Mouse (Mus musculus) ES-Bruce4 (cell line): ENCODE data around the gene Oas1f. TPM values are rescaled to one million over a fixed set of nuclear protein-coding genes. Genes with fewer than 3 reads are reported as not detected.

Experiments used
- H3K27ac ChIP-seq: 2 replicates; pipeline ENCODE4 v1.5.1; 2012; ENCODE audit warnings: low read length, inconsistent platforms; ENCODE audit not compliant: insufficient read depth
- H3K27me3 ChIP-seq: 2 replicates; pipeline ENCODE4 v1.6.1; 2012; ENCODE audit warnings: mild to moderate bottlenecking, low read length, inconsistent platforms; ENCODE audit not compliant: control insufficient read depth, poor library complexity, insufficient read depth, severe bottlenecking
- H3K36me3 ChIP-seq: 2 replicates; pipeline ENCODE4 v1.6.1; 2012; ENCODE audit warnings: inconsistent platforms, mild to moderate bottlenecking, low read length, moderate library complexity; ENCODE audit not compliant: control insufficient read depth, poor library complexity, insufficient read depth, severe bottlenecking
- H3K4me1 ChIP-seq: one replicate; pipeline ENCODE4 v1.8.1; 2011; ENCODE audit warnings: low read length; ENCODE audit not compliant: control insufficient read depth, insufficient read depth
- H3K4me3 ChIP-seq: 2 replicates; pipeline ENCODE4 v1.5.1; 2011; ENCODE audit warnings: low read depth, mild to moderate bottlenecking, low read length
- H3K9ac ChIP-seq: 2 replicates; pipeline ENCODE4 v1.6.1; 2012; ENCODE audit warnings: low read depth, mild to moderate bottlenecking, inconsistent platforms; ENCODE audit not compliant: poor library complexity, severe bottlenecking
- H3K9me3 ChIP-seq: replicated peaks from 2 replicates; pipeline ENCODE4 v1.6.1; 2012; ENCODE audit warnings: mild to moderate bottlenecking, low read length, inconsistent platforms; ENCODE audit not compliant: control insufficient read depth, poor library complexity, insufficient read depth, severe bottlenecking
- CTCF ChIP-seq: IDR thresholded peaks from one replicate; pipeline ENCODE4 v1.8.1; 2011; ENCODE audit warnings: low read depth, low read length
- EP300 ChIP-seq: IDR thresholded peaks from 2 replicates; pipeline ENCODE4 v1.6.1; 2011; ENCODE audit warnings: low read depth, low read length; ENCODE audit not compliant: insufficient read depth
- POLR2A ChIP-seq: IDR thresholded peaks from one replicate; pipeline ENCODE4 v1.8.1; 2011; ENCODE audit warnings: low read length; ENCODE audit not compliant: insufficient read depth
- polyA plus RNA-seq: library from polyadenylated mRNA; stranded (reverse); fragments of >200 nt; gene quantifications from 2 replicates; pipeline ENCODE4 v1.2.4, GENCODE M21; 2011; ENCODE audit warnings: low read depth; ENCODE audit not compliant: missing spikeins, insufficient read depth, insufficient read length

Oas1f gene
- polyA plus RNA-seq, 1 experiment = not detected

- Histone ChIP-seq H3K4me3 (no peak overlapping the region), H3K9ac (no peak overlapping the region), H3K9me3 (peaks cover 23% of the 10 kb centered on the region), H3K36me3 (no peaks in the 10 kb centered on the region), H3K27ac (no peak overlapping the region), H3K4me1 (no peaks in the 10 kb centered on the region), H3K27me3 (peaks cover 12% of the 10 kb centered on the region)
- 0 out of 2 replicates have a peak, but pooled peaks have one; percentile 11 for TF ChIP-seq EP300
- TF ChIP-seq POLR2A = no peak
- no peak for TF ChIP-seq CTCF
Measured at GRCm38 (mm10) chr5:120833335-120834280, 13.6 kb upstream of the Oas1f start.

- TF ChIP-seq EP300 = no peak
- no peak for TF ChIP-seq POLR2A
- TF ChIP-seq CTCF = peak; percentile 70
- peaks cover 10% of the 10 kb centered on the region for H3K27me3 ChIP-seq
Measured at GRCm38 (mm10) chr5:120836731-120837585, 10.2 kb upstream of the Oas1f start.

GRCm38 (mm10) chr5:120844713-120845112 is 2.5 kb upstream of the Oas1f start:
- Histone ChIP-seq H3K9ac (no peak overlapping the region), H3K36me3 (no peaks in the 10 kb centered on the region), H3K9me3 (0 out of 2 replicates have a peak, but pooled peaks cover 4% of the 10 kb centered on the region), H3K4me1 (no peaks in the 10 kb centered on the region), H3K27me3 (no peaks in the 10 kb centered on the region), H3K27ac (no peak overlapping the region), H3K4me3 (no peak overlapping the region)
- TF ChIP-seq EP300 = no peak
- TF ChIP-seq CTCF = no peak
- TF ChIP-seq POLR2A = no peak

More at GRCm38 (mm10) chr5:120836731-120837585, 10.2 kb upstream of the Oas1f start:
- H3K4me1 ChIP-seq = no peaks in the 10 kb centered on the region
- no peak overlapping the region for H3K4me3 ChIP-seq
- H3K9me3 ChIP-seq = 0 out of 2 replicates have a peak, but pooled peaks cover 3% of the 10 kb centered on the region
- H3K27ac ChIP-seq = no peak overlapping the region
- H3K9ac ChIP-seq = no peak overlapping the region
- no peaks in the 10 kb centered on the region for H3K36me3 ChIP-seq

- no peak overlapping the region for H3K27ac ChIP-seq
- H3K27me3 ChIP-seq = no peaks in the 10 kb centered on the region
- H3K36me3 ChIP-seq = no peaks in the 10 kb centered on the region
- peaks cover 9% of the 10 kb centered on the region for H3K9me3 ChIP-seq
- no peaks in the 10 kb centered on the region for H3K4me1 ChIP-seq
- H3K9ac ChIP-seq = no peak overlapping the region
- H3K4me3 ChIP-seq = no peak overlapping the region
- no peak for TF ChIP-seq EP300
- TF ChIP-seq POLR2A = no peak
- TF ChIP-seq CTCF = no peak
Measured at GRCm38 (mm10) chr5:120849601-120850136, 2.5 kb downstream of the Oas1f start.

GRCm38 (mm10) chr5:120859241-120859640 is 12.1 kb downstream of the Oas1f start:
- no peaks in the 10 kb centered on the region for H3K4me1 ChIP-seq
- H3K27me3 ChIP-seq = no peaks in the 10 kb centered on the region
- no peak overlapping the region for H3K4me3 ChIP-seq
- TF ChIP-seq POLR2A (no peak), CTCF (no peak), EP300 (no peak)
- H3K9me3 ChIP-seq = peaks cover 11% of the 10 kb centered on the region; the same call in 1 of the 2 replicates
- no peak overlapping the region for H3K9ac ChIP-seq
- H3K27ac ChIP-seq = no peak overlapping the region
- H3K36me3 ChIP-seq = no peaks in the 10 kb centered on the region
